Mouse (Mus musculus): ENCODE measurements around the gene Capn12. TPM values are rescaled to one million over a fixed set of nuclear protein-coding genes. Genes with fewer than 3 reads are reported as not detected.

The Capn12 gene
- polyA plus RNA-seq, 1 experiment: 1.2 TPM

GRCm38 (mm10) chr7:28913171-28913570, 31.9 kb downstream of the Capn12 start:
- 0 out of 2 replicates have a peak overlapping the region, but pooled peaks have one; percentile 82 for H3K27ac ChIP-seq (ENCODE audit: insufficient read depth, low read length)
- TF ChIP-seq CTCF (IDR thresholded peaks at IDR 0.05; ENCODE audit: extremely low read depth, insufficient read depth, low read length) (no peak), POLR2A (IDR thresholded peaks at IDR 0.05; ENCODE audit: extremely low read depth, insufficient read depth, low read length) (no peak)
- no peak overlapping the region for H3K4me3 ChIP-seq (ENCODE audit: insufficient read depth, low read length)
- H3K4me1 ChIP-seq (ENCODE audit: control insufficient read depth, insufficient read depth, low read length): peaks cover 8% of the 10 kb centered on the region

GRCm38 (mm10) chr7:28916491-28916890, 35.3 kb downstream of the Capn12 start:
- H3K27ac ChIP-seq (ENCODE audit: insufficient read depth, low read length): peak overlapping the region; percentile 62; the same call in 1 of the 2 replicates
- no peak overlapping the region for H3K4me3 ChIP-seq (ENCODE audit: insufficient read depth, low read length)
- TF ChIP-seq POLR2A (IDR thresholded peaks at IDR 0.05; ENCODE audit: extremely low read depth, insufficient read depth, low read length) (no peak), CTCF (IDR thresholded peaks at IDR 0.05; ENCODE audit: extremely low read depth, insufficient read depth, low read length) (peak; percentile 48)
- peaks cover 33% of the 10 kb centered on the region for H3K4me1 ChIP-seq (ENCODE audit: control insufficient read depth, insufficient read depth, low read length)

- peaks cover 39% of the 10 kb centered on the region for H3K4me1 ChIP-seq (ENCODE audit: control insufficient read depth, insufficient read depth, low read length)
- no peak for TF ChIP-seq POLR2A (IDR thresholded peaks at IDR 0.05; ENCODE audit: extremely low read depth, insufficient read depth, low read length)
- TF ChIP-seq CTCF (IDR thresholded peaks at IDR 0.05; ENCODE audit: extremely low read depth, insufficient read depth, low read length): no peak
- H3K4me3 ChIP-seq (ENCODE audit: insufficient read depth, low read length): no peak overlapping the region
- H3K27ac ChIP-seq (ENCODE audit: insufficient read depth, low read length): peak overlapping the region; percentile 86
Observed at GRCm38 (mm10) chr7:28917503-28918426, 36.5 kb downstream of the Capn12 start.

GRCm38 (mm10) chr7:28918540-28918939, 37.3 kb downstream of the Capn12 start:
- Histone ChIP-seq H3K4me1 (ENCODE audit: control insufficient read depth, insufficient read depth, low read length) (peaks cover 44% of the 10 kb centered on the region), H3K4me3 (ENCODE audit: insufficient read depth, low read length) (no peak overlapping the region), H3K27ac (ENCODE audit: insufficient read depth, low read length) (peak overlapping the region; percentile 86)
- TF ChIP-seq CTCF (IDR thresholded peaks at IDR 0.05; ENCODE audit: extremely low read depth, insufficient read depth, low read length) (no peak), POLR2A (IDR thresholded peaks at IDR 0.05; ENCODE audit: extremely low read depth, insufficient read depth, low read length) (no peak)

GRCm38 (mm10) chr7:28919815-28920214, 38.6 kb downstream of the Capn12 start:
- TF ChIP-seq POLR2A (IDR thresholded peaks at IDR 0.05; ENCODE audit: extremely low read depth, insufficient read depth, low read length) (no peak), CTCF (IDR thresholded peaks at IDR 0.05; ENCODE audit: extremely low read depth, insufficient read depth, low read length) (no peak)

GRCm38 (mm10) chr7:28921178-28921577, 40.0 kb downstream of the Capn12 start:
- H3K4me3 ChIP-seq (ENCODE audit: insufficient read depth, low read length): no peak overlapping the region
- H3K4me1 ChIP-seq (ENCODE audit: control insufficient read depth, insufficient read depth, low read length): peaks cover 60% of the 10 kb centered on the region
- TF ChIP-seq CTCF (IDR thresholded peaks at IDR 0.05; ENCODE audit: extremely low read depth, insufficient read depth, low read length): no peak
- TF ChIP-seq POLR2A (IDR thresholded peaks at IDR 0.05; ENCODE audit: extremely low read depth, insufficient read depth, low read length): no peak
- peak overlapping the region; percentile 43 for H3K27ac ChIP-seq (ENCODE audit: insufficient read depth, low read length)

More at GRCm38 (mm10) chr7:28919815-28920214, 38.6 kb downstream of the Capn12 start:
- Histone ChIP-seq H3K27ac (ENCODE audit: insufficient read depth, low read length) (peak overlapping the region; percentile 86; the same call in 1 of the 2 replicates), H3K4me1 (ENCODE audit: control insufficient read depth, insufficient read depth, low read length) (peaks cover 52% of the 10 kb centered on the region), H3K4me3 (ENCODE audit: insufficient read depth, low read length) (no peak overlapping the region)

GRCm38 (mm10) chr7:28921722-28922465, 40.7 kb downstream of the Capn12 start:
- TF ChIP-seq POLR2A (IDR thresholded peaks at IDR 0.05; ENCODE audit: extremely low read depth, insufficient read depth, low read length): no peak
- TF ChIP-seq CTCF (IDR thresholded peaks at IDR 0.05; ENCODE audit: extremely low read depth, insufficient read depth, low read length): no peak
- peak overlapping the region; percentile 43; the same call in 1 of the 2 replicates for H3K27ac ChIP-seq (ENCODE audit: insufficient read depth, low read length)
- no peak overlapping the region for H3K4me3 ChIP-seq (ENCODE audit: insufficient read depth, low read length)
- H3K4me1 ChIP-seq (ENCODE audit: control insufficient read depth, insufficient read depth, low read length): peaks cover 58% of the 10 kb centered on the region

- Histone ChIP-seq H3K4me1 (ENCODE audit: control insufficient read depth, insufficient read depth, low read length) (peaks cover 53% of the 10 kb centered on the region), H3K27ac (ENCODE audit: insufficient read depth, low read length) (peak overlapping the region; percentile 93), H3K4me3 (ENCODE audit: insufficient read depth, low read length) (no peak overlapping the region)
- TF ChIP-seq CTCF (IDR thresholded peaks at IDR 0.05; ENCODE audit: extremely low read depth, insufficient read depth, low read length) (no peak), POLR2A (IDR thresholded peaks at IDR 0.05; ENCODE audit: extremely low read depth, insufficient read depth, low read length) (no peak)
Observed at GRCm38 (mm10) chr7:28922606-28923005, 41.4 kb downstream of the Capn12 start.

GRCm38 (mm10) chr7:28923865-28924291, 42.7 kb downstream of the Capn12 start:
- peak overlapping the region; percentile 93 for H3K27ac ChIP-seq (ENCODE audit: insufficient read depth, low read length)
- H3K4me3 ChIP-seq (ENCODE audit: insufficient read depth, low read length): no peak overlapping the region
- H3K4me1 ChIP-seq (ENCODE audit: control insufficient read depth, insufficient read depth, low read length): peaks cover 45% of the 10 kb centered on the region
- TF ChIP-seq CTCF (IDR thresholded peaks at IDR 0.05; ENCODE audit: extremely low read depth, insufficient read depth, low read length) (no peak), POLR2A (IDR thresholded peaks at IDR 0.05; ENCODE audit: extremely low read depth, insufficient read depth, low read length) (no peak)

Data from cortical plate, adult 2 months (tissue).